Mouse (Mus musculus) liver, embryonic 16.5 days (tissue): ENCODE measurements around the gene Nol4l. TPM values are rescaled to one million over a fixed set of nuclear protein-coding genes. Genes with fewer than 3 reads are reported as not detected.

ENCODE experiments used
- ATAC-seq: fragments of 200-750 bp; cut with Nextera tagmentation; 2 replicates; pipeline ENCODE4 v1.8.0; 2017; ENCODE audit warnings: low read depth, mild to moderate bottlenecking, moderate number of reproducible peaks, moderate library complexity
- H3K27ac ChIP-seq: fragments of 300-500 bp; sonication (generic); 2 replicates; pipeline ENCODE4 v1.5.1; 2014; ENCODE audit warnings: mild to moderate bottlenecking, low read length
- H3K27me3 ChIP-seq: fragments of 300-500 bp; sonication (generic); 2 replicates; pipeline ENCODE4 v1.6.1; 2014; ENCODE audit warnings: low read depth, low read length, mixed read lengths; ENCODE audit not compliant: control insufficient read depth, insufficient read depth
- H3K36me3 ChIP-seq: fragments of 300-500 bp; sonication (generic); 2 replicates; pipeline ENCODE4 v1.6.1; 2014; ENCODE audit warnings: mild to moderate bottlenecking; ENCODE audit not compliant: control insufficient read depth, insufficient read depth
- H3K4me1 ChIP-seq: fragments of 300-500 bp; sonication (generic); 2 replicates; pipeline ENCODE4 v1.6.1; 2014; ENCODE audit warnings: low read depth, low read length, mixed read lengths; ENCODE audit not compliant: control insufficient read depth
- H3K4me2 ChIP-seq: fragments of 300-500 bp; sonication (generic); 2 replicates; pipeline ENCODE4 v1.6.1; 2014; ENCODE audit warnings: low read depth, low read length, mixed read lengths
- H3K4me3 ChIP-seq: fragments of 300-500 bp; sonication (generic); 2 replicates; pipeline ENCODE4 v1.5.1; 2014; ENCODE audit warnings: low read depth, mild to moderate bottlenecking, low read length
- H3K9ac ChIP-seq: fragments of 300-500 bp; sonication (generic); 2 replicates; pipeline ENCODE4 v1.6.1; 2014; ENCODE audit warnings: low read depth, low read length
- H3K9me3 ChIP-seq: fragments of 300-500 bp; sonication (generic); replicated peaks from 2 replicates; pipeline ENCODE4 v1.6.1; 2016; ENCODE audit warnings: low read length; ENCODE audit not compliant: control insufficient read depth
- WGBS: fragments of 180-500 bp; shearing (Covaris S2); extraction: QIAGEN DNeasy Blood & Tissue Kit; methylation state at CpG from one replicate; pipeline ENCODE4 v1.1.7; 2014; ENCODE audit not compliant: insufficient replicate concordance; 5-methylcytosine and 5-hydroxymethylcytosine counted together
- polyA plus RNA-seq: library from polyadenylated mRNA; unstranded; fragments of >200 nt; fragmentation: Nextera tagmentation; extraction: Ambion mirVana; gene quantifications from 2 replicates; pipeline ENCODE4 v1.2.1, GENCODE M21; 2015

The Nol4l gene
- polyA plus RNA-seq, 1 experiment from 2014 or later: 4.3 TPM

DNA sequence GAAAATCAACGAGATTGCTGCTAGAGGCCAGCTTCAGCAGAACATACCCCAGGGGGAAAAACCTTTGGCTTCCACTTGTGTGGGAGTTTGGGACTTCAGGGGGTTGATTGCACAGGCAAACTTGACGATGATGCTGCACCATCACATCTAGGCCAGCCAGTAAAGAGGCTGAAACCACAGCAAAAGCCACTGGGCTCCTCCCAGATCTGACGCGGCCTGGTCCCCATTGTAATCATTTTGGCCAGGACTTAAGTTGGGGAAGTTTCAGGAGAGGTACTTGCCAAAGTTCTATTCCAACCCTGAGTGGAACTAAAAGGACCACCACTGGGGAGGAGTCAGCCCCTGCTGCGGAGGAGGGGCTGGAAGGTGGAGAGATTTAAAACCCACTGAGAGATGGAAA is 38.8 kb downstream of the Nol4l start:
- Histone ChIP-seq H3K36me3 (no peaks in the 10 kb centered on the region), H3K27me3 (no peaks in the 10 kb centered on the region), H3K9ac (peak overlapping the region; percentile 94), H3K9me3 (no peaks in the 10 kb centered on the region), H3K27ac (peak overlapping the region; percentile 95), H3K4me3 (peak overlapping the region; percentile 77), H3K4me2 (peak overlapping the region; percentile 98), H3K4me1 (peaks cover 56% of the 10 kb centered on the region)
- 22% methylated on average over 5 of the region's 5 CpGs for whole genome bisulfite sequencing
- no peak for ATAC-seq

- H3K9ac ChIP-seq: 0 out of 2 replicates have a peak overlapping the region, but pooled peaks have one; percentile 3
- peak overlapping the region; percentile 95 for H3K27ac ChIP-seq
- H3K4me1 ChIP-seq: peaks cover 48% of the 10 kb centered on the region
- H3K36me3 ChIP-seq: no peaks in the 10 kb centered on the region
- H3K4me3 ChIP-seq: no peak overlapping the region
- no peak for ATAC-seq
- no peaks in the 10 kb centered on the region for H3K9me3 ChIP-seq
- no peak overlapping the region; the same call in 1 of the 2 replicates for H3K4me2 ChIP-seq
- 70% methylated on average over 1 of the region's 1 CpGs for WGBS
- no peaks in the 10 kb centered on the region for H3K27me3 ChIP-seq
Observed at GRCm38 (mm10) chr2:153490116-153490515, 39.7 kb downstream of the Nol4l start.

DNA sequence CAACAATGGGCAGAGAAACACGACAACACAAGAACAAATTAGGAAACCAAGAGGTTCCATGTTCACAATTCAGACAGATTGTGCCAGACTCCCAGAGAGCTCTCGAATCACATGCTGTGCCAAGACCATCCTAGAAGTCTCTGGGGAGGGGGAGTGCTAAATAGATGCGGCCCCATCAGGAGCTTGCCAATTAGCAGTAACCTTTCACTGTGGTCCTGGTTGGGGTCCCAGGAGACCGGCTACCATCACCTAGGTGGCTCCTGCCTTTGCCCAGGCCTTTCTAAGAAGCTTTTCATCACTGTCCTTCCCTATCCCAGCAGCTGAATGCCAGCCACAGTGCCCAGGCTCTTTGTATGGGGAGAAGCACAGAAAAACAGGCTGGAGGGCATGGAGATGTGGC is 45.7 kb downstream of the Nol4l start:
- no peaks in the 10 kb centered on the region for H3K9me3 ChIP-seq
- no peak for ATAC-seq
- peak overlapping the region; percentile 47; the same call in 1 of the 2 replicates for H3K27ac ChIP-seq
- WGBS: 71% methylated on average over 4 of the region's 4 CpGs
- H3K9ac ChIP-seq: no peak overlapping the region
- H3K4me2 ChIP-seq: no peak overlapping the region; the same call in 1 of the 2 replicates
- H3K4me1 ChIP-seq: peaks cover 42% of the 10 kb centered on the region
- H3K36me3 ChIP-seq: no peaks in the 10 kb centered on the region
- no peaks in the 10 kb centered on the region for H3K27me3 ChIP-seq
- H3K4me3 ChIP-seq: no peak overlapping the region

GRCm38 (mm10) chr2:153483118-153483983 is 46.4 kb downstream of the Nol4l start:
- H3K4me3 ChIP-seq: peak overlapping the region; percentile 16; the same call in 1 of the 2 replicates
- peak overlapping the region; percentile 47 for H3K27ac ChIP-seq
- H3K4me1 ChIP-seq: peaks cover 46% of the 10 kb centered on the region
- H3K27me3 ChIP-seq: no peaks in the 10 kb centered on the region
- WGBS: 11% methylated on average over 20 of the region's 20 CpGs
- peak overlapping the region; percentile 52 for H3K9ac ChIP-seq
- H3K9me3 ChIP-seq: no peaks in the 10 kb centered on the region
- ATAC-seq: peak; percentile 75
- peak overlapping the region; percentile 53 for H3K4me2 ChIP-seq
- no peaks in the 10 kb centered on the region for H3K36me3 ChIP-seq

GRCm38 (mm10) chr2:153481861-153482120 is 48.0 kb downstream of the Nol4l start:
- no peaks in the 10 kb centered on the region for H3K9me3 ChIP-seq
- H3K4me1 ChIP-seq: peaks cover 46% of the 10 kb centered on the region
- H3K36me3 ChIP-seq: no peaks in the 10 kb centered on the region
- H3K9ac ChIP-seq: 0 out of 2 replicates have a peak overlapping the region, but pooled peaks have one; percentile 3
- ATAC-seq: no peak
- H3K27me3 ChIP-seq: no peaks in the 10 kb centered on the region
- no peak overlapping the region for H3K4me3 ChIP-seq
- 58% methylated on average over 2 of the region's 2 CpGs for WGBS
- H3K4me2 ChIP-seq: no peak overlapping the region
- H3K27ac ChIP-seq: no peak overlapping the region

GRCm38 (mm10) chr2:153481108-153481860 is 48.5 kb downstream of the Nol4l start:
- Histone ChIP-seq H3K4me2 (no peak overlapping the region), H3K4me3 (no peak overlapping the region), H3K36me3 (no peaks in the 10 kb centered on the region), H3K27me3 (no peaks in the 10 kb centered on the region), H3K9ac (0 out of 2 replicates have a peak overlapping the region, but pooled peaks have one; percentile 3), H3K4me1 (peaks cover 46% of the 10 kb centered on the region), H3K27ac (0 out of 2 replicates have a peak overlapping the region, but pooled peaks have one; percentile 1), H3K9me3 (no peaks in the 10 kb centered on the region)
- no peak for ATAC-seq
- 65% methylated on average over 7 of the region's 7 CpGs for WGBS

DNA sequence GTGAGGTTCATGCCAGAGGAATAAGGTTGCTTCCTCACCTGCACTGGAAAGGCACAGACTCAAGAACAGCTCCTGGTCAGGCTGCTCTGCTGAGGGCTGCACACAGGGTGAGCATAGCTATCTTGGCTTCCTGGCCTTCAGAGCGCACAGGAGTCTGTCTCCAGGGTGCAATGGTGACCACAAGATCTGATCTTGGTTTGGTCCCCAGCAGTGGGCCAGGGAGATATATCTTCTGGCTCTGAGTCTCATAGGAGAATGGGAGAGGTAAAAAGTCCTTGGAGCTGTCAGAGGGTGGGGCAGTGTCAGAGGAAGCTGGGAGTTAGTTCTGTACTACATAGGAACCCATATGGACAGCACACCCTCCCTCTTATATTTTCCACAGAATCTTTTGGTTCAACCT is 50.3 kb downstream of the Nol4l start:
- H3K4me3 ChIP-seq: no peak overlapping the region
- peak overlapping the region; percentile 8; the same call in 1 of the 2 replicates for H3K27ac ChIP-seq
- H3K36me3 ChIP-seq: no peaks in the 10 kb centered on the region
- H3K4me1 ChIP-seq: peaks cover 42% of the 10 kb centered on the region
- H3K9me3 ChIP-seq: no peaks in the 10 kb centered on the region
- no peak overlapping the region for H3K9ac ChIP-seq
- no peak for ATAC-seq
- 26% methylated on average over 1 of the region's 1 CpGs for WGBS
- H3K4me2 ChIP-seq: no peak overlapping the region
- H3K27me3 ChIP-seq: no peaks in the 10 kb centered on the region

GRCm38 (mm10) chr2:153478583-153478982 is 51.2 kb downstream of the Nol4l start:
- WGBS: 19% methylated on average over 4 of the region's 4 CpGs
- no peak overlapping the region for H3K9ac ChIP-seq
- peak; percentile 61 for ATAC-seq
- no peaks in the 10 kb centered on the region for H3K27me3 ChIP-seq
- no peaks in the 10 kb centered on the region for H3K36me3 ChIP-seq
- no peak overlapping the region for H3K4me3 ChIP-seq
- no peak overlapping the region for H3K27ac ChIP-seq
- peaks cover 33% of the 10 kb centered on the region for H3K4me1 ChIP-seq
- no peak overlapping the region for H3K4me2 ChIP-seq
- no peaks in the 10 kb centered on the region for H3K9me3 ChIP-seq
